Mouse (Mus musculus): Measurements from ENCODE around the gene Foxn3. TPM values are rescaled to one million over a fixed set of nuclear protein-coding genes. Genes with fewer than 3 reads are reported as not detected.

The Foxn3 gene
- polyA plus RNA-seq, 1 experiment from 2014 or later = 86.4 TPM

DNA sequence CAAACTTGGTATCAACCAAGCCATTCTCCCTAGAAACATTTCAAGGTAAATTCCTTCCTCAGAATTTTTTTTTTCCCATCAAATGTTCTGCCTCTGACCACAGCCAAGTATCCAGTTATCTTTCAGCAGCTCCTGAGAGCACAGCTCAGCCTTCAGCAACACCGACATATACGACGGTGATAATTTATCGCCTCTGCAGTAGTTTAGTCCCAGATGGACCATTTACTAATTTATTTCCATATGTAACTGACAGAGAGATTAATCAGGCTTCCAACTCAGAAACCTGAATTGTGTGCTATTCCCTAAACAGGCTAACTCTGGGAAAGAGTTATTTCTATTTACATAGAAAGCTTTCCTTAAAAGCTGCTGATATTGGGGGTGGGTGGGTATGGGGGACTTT lies 109.6 kb downstream of the Foxn3 start:
- 76% methylated on average over 4 of the region's 4 CpGs for WGBS
- Histone ChIP-seq H3K4me3 (no peak overlapping the region), H3K4me1 (peaks cover 25% of the 10 kb centered on the region), H3K4me2 (replicated peaks) (no peak overlapping the region), H3K36me3 (no peaks in the 10 kb centered on the region), H3K9ac (replicated peaks) (no peak overlapping the region), H3K27me3 (no peaks in the 10 kb centered on the region), H3K27ac (replicated peaks) (no peak overlapping the region), H3K9me3 (no peaks in the 10 kb centered on the region)
- ATAC-seq (replicated peaks) = no peak

DNA sequence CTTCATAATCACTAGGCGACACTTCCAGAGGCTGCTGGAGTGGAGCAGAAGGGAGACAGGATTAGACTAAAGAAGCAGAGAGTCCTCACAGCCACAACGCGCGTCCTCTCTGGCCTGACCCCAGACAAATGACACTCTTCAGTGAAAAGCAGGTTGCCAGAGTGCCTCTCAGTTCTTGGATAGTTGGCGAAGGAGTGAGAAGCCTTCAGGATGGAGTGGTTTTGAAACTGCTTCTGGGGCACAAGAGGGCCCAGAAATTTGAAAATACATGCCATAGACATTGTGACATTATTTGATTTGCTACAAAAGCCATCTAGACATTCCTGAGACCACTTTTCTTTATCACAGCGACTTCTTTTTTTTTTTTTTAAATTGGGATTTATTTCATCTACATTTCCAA lies 113.3 kb downstream of the Foxn3 start:
- H3K9ac ChIP-seq (replicated peaks) = no peak overlapping the region
- no peak overlapping the region for H3K27ac ChIP-seq (replicated peaks)
- H3K9me3 ChIP-seq = no peaks in the 10 kb centered on the region
- no peaks in the 10 kb centered on the region for H3K36me3 ChIP-seq
- WGBS = 91% methylated on average over 6 of the region's 6 CpGs
- H3K4me1 ChIP-seq = no peaks in the 10 kb centered on the region; the same call in 1 of the 2 replicates
- H3K27me3 ChIP-seq = no peaks in the 10 kb centered on the region
- ATAC-seq (replicated peaks) = no peak
- H3K4me3 ChIP-seq = no peak overlapping the region
- H3K4me2 ChIP-seq (replicated peaks) = no peak overlapping the region

- no peaks in the 10 kb centered on the region for H3K36me3 ChIP-seq
- H3K4me3 ChIP-seq = no peak overlapping the region
- no peaks in the 10 kb centered on the region for H3K9me3 ChIP-seq
- no peaks in the 10 kb centered on the region for H3K27me3 ChIP-seq
- no peaks in the 10 kb centered on the region for H3K4me1 ChIP-seq
- H3K27ac ChIP-seq (replicated peaks) = no peak overlapping the region
- H3K9ac ChIP-seq (replicated peaks) = no peak overlapping the region
- 92% methylated on average over 5 of the region's 5 CpGs for WGBS
- no peak for ATAC-seq (replicated peaks)
- no peak overlapping the region for H3K4me2 ChIP-seq (replicated peaks)
These were observed 115.6 kb downstream of the Foxn3 start for GRCm38 (mm10) chr12:99447791-99448190.

GRCm38 (mm10) chr12:99445018-99445674 lies 118.2 kb downstream of the Foxn3 start:
- Histone ChIP-seq H3K9me3 (no peaks in the 10 kb centered on the region), H3K4me1 (no peaks in the 10 kb centered on the region), H3K4me2 (replicated peaks) (no peak overlapping the region), H3K36me3 (no peaks in the 10 kb centered on the region), H3K27me3 (no peaks in the 10 kb centered on the region), H3K4me3 (no peak overlapping the region), H3K9ac (replicated peaks) (no peak overlapping the region), H3K27ac (replicated peaks) (no peak overlapping the region)
- WGBS = 87% methylated on average over 6 of the region's 6 CpGs
- no peak for ATAC-seq (replicated peaks)

- no peak for ATAC-seq (replicated peaks)
- H3K9ac ChIP-seq (replicated peaks) = no peak overlapping the region
- 96% methylated on average over 3 of the region's 3 CpGs for WGBS
- H3K4me3 ChIP-seq = no peak overlapping the region
- no peak overlapping the region for H3K4me2 ChIP-seq (replicated peaks)
- H3K4me1 ChIP-seq = no peaks in the 10 kb centered on the region
- H3K27ac ChIP-seq (replicated peaks) = no peak overlapping the region
- no peaks in the 10 kb centered on the region for H3K36me3 ChIP-seq
- H3K9me3 ChIP-seq = no peaks in the 10 kb centered on the region
- H3K27me3 ChIP-seq = no peaks in the 10 kb centered on the region
These were observed 120.6 kb downstream of the Foxn3 start for GRCm38 (mm10) chr12:99442819-99443218.

- H3K9me3 ChIP-seq = no peaks in the 10 kb centered on the region
- H3K9ac ChIP-seq (replicated peaks) = no peak overlapping the region
- 60% methylated on average over 4 of the region's 4 CpGs for WGBS
- H3K4me3 ChIP-seq = no peak overlapping the region
- H3K27ac ChIP-seq (replicated peaks) = no peak overlapping the region
- no peak for ATAC-seq (replicated peaks)
- no peaks in the 10 kb centered on the region for H3K36me3 ChIP-seq
- H3K4me2 ChIP-seq (replicated peaks) = no peak overlapping the region
- H3K27me3 ChIP-seq = no peaks in the 10 kb centered on the region
- no peaks in the 10 kb centered on the region for H3K4me1 ChIP-seq
These were observed 122.4 kb downstream of the Foxn3 start for GRCm38 (mm10) chr12:99440953-99441352.

DNA sequence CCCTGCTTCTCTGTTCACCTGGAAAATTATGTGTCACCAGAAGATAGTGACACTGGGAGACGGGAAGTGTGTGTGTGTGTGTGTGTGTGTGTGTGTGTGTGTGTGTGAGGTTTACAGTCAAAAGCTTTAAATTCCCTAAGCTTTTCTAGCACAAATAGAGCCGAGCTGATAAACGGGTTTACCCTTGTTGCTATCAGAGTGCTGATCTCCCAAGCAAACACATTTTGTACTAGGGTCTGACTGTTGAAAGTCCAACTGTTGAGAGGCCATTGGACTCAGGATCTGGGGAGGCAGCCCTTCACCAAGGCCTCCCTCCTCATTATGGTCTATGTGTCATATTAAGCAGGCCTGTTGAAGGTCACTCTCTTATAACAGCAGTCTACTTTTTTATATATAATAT lies 123.4 kb downstream of the Foxn3 start:
- no peaks in the 10 kb centered on the region for H3K27me3 ChIP-seq
- H3K4me2 ChIP-seq (replicated peaks) = no peak overlapping the region
- no peaks in the 10 kb centered on the region for H3K4me1 ChIP-seq
- H3K9ac ChIP-seq (replicated peaks) = no peak overlapping the region
- no peaks in the 10 kb centered on the region for H3K9me3 ChIP-seq
- H3K27ac ChIP-seq (replicated peaks) = no peak overlapping the region
- no peak overlapping the region for H3K4me3 ChIP-seq
- WGBS = 66% methylated on average over 3 of the region's 3 CpGs
- H3K36me3 ChIP-seq = no peaks in the 10 kb centered on the region
- no peak for ATAC-seq (replicated peaks)

DNA sequence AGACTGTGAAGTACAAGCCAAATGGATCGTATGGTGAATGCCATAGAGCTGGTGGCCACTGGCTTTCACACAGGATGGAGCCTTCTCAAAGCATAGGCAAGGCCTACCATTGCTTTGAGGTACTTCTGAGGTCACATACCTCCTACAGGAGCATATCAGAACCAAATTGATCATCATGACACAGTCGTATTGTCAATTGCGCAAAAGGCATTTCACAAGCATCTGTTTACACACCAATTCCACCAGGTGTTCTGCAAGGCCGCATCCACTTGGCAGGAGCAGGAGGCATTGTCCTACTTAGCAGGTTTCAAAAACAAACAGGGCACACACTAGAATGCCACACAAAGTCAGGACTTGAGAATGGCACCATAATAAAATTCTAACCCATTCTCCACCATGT lies 128.2 kb downstream of the Foxn3 start:
- Histone ChIP-seq H3K9me3 (no peaks in the 10 kb centered on the region), H3K4me1 (no peaks in the 10 kb centered on the region), H3K36me3 (no peaks in the 10 kb centered on the region), H3K4me2 (replicated peaks) (no peak overlapping the region), H3K4me3 (no peak overlapping the region), H3K9ac (replicated peaks) (no peak overlapping the region), H3K27me3 (no peaks in the 10 kb centered on the region), H3K27ac (replicated peaks) (no peak overlapping the region)
- ATAC-seq (replicated peaks) = no peak
- 95% methylated on average over 4 of the region's 4 CpGs for WGBS

GRCm38 (mm10) chr12:99433402-99433801 lies 130.0 kb downstream of the Foxn3 start:
- no peak for ATAC-seq (replicated peaks)
- Histone ChIP-seq H3K27ac (replicated peaks) (no peak overlapping the region), H3K36me3 (no peaks in the 10 kb centered on the region), H3K4me3 (no peak overlapping the region), H3K9me3 (no peaks in the 10 kb centered on the region), H3K4me1 (no peaks in the 10 kb centered on the region), H3K9ac (replicated peaks) (no peak overlapping the region), H3K4me2 (replicated peaks) (no peak overlapping the region), H3K27me3 (no peaks in the 10 kb centered on the region)
- 85% methylated on average over 5 of the region's 5 CpGs for WGBS

GRCm38 (mm10) chr12:99431541-99431940 lies 131.8 kb downstream of the Foxn3 start:
- ATAC-seq (replicated peaks) = no peak
- 75% methylated on average over 6 of the region's 6 CpGs for WGBS
- Histone ChIP-seq H3K9ac (replicated peaks) (no peak overlapping the region), H3K9me3 (no peaks in the 10 kb centered on the region), H3K36me3 (no peaks in the 10 kb centered on the region), H3K27ac (replicated peaks) (no peak overlapping the region), H3K4me3 (no peak overlapping the region), H3K4me2 (replicated peaks) (no peak overlapping the region), H3K4me1 (no peaks in the 10 kb centered on the region), H3K27me3 (no peaks in the 10 kb centered on the region)

GRCm38 (mm10) chr12:99430992-99431391 lies 132.4 kb downstream of the Foxn3 start:
- WGBS = 95% methylated on average over 3 of the region's 3 CpGs
- Histone ChIP-seq H3K4me3 (no peak overlapping the region), H3K27ac (replicated peaks) (no peak overlapping the region), H3K27me3 (no peaks in the 10 kb centered on the region), H3K9me3 (no peaks in the 10 kb centered on the region), H3K36me3 (no peaks in the 10 kb centered on the region), H3K4me2 (replicated peaks) (no peak overlapping the region), H3K9ac (replicated peaks) (no peak overlapping the region), H3K4me1 (no peaks in the 10 kb centered on the region)
- no peak for ATAC-seq (replicated peaks)

- H3K4me2 ChIP-seq (replicated peaks) = no peak overlapping the region
- H3K9ac ChIP-seq (replicated peaks) = no peak overlapping the region
- H3K36me3 ChIP-seq = no peaks in the 10 kb centered on the region
- no peaks in the 10 kb centered on the region for H3K9me3 ChIP-seq
- no peak overlapping the region for H3K27ac ChIP-seq (replicated peaks)
- no peaks in the 10 kb centered on the region for H3K4me1 ChIP-seq
- H3K27me3 ChIP-seq = no peaks in the 10 kb centered on the region
- no peak overlapping the region for H3K4me3 ChIP-seq
- 81% methylated on average over 3 of the region's 3 CpGs for WGBS
- no peak for ATAC-seq (replicated peaks)
These were observed 134.3 kb downstream of the Foxn3 start for GRCm38 (mm10) chr12:99429101-99429500.

GRCm38 (mm10) chr12:99426207-99426916 lies 137.0 kb downstream of the Foxn3 start:
- Histone ChIP-seq H3K36me3 (no peaks in the 10 kb centered on the region), H3K9ac (replicated peaks) (no peak overlapping the region), H3K4me3 (no peak overlapping the region), H3K27me3 (no peaks in the 10 kb centered on the region), H3K27ac (replicated peaks) (no peak overlapping the region), H3K4me2 (replicated peaks) (no peak overlapping the region), H3K4me1 (no peaks in the 10 kb centered on the region), H3K9me3 (no peaks in the 10 kb centered on the region)
- ATAC-seq (replicated peaks) = no peak
- 70% methylated on average over 14 of the region's 14 CpGs for WGBS
